9 mouse cellular contexts compared by ENCODE assay signal in the genomic region with DNA sequence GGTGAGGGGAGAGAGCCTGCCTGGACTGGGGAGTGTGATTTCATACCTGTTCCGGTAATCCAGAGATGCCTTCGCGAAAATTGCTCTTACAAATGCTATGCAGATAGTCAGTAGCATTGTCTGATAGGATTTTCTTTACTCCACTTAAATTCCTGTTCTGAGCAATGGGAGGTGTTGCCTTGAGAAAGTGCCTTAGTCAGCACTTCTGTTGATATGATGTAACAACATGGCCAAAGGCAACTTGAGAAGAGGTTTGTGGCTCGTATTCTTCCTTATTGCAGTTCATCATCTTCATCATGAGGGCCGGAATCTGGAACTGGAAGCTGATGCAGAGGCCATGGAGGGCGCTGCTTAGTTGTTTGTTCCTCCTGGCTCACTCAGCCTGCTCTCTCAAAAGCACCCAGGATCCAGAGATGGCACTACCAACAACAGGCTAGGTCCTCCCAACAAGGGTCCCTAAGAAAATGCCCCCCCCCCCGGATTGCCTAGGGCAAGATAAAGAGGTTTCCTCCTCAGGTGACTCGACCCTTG. TPM values are rescaled to one million over a fixed set of nuclear protein-coding genes. Genes with fewer than 3 reads are reported as not detected.
DNase-seq lines count a peak whose midpoint lies in the region; ATAC-seq and TF ChIP-seq lines count a peak whose summit lies in the region.
"Had no signal": no experiment of that assay in that cellular context is flagged by ENCODE, and none has a peak within 500 bp of the region (broad histone marks: within the 10 kb centered on the region; RNA-seq: fewer than 3 reads in every experiment).

No protein-coding gene starts in this region.

- H3K36me3 ChIP-seq in ES-E14 (ENCODE audit: control insufficient read depth, insufficient read depth, low read length, poor library complexity, severe bottlenecking): peaks cover 2% of the 10 kb centered on the region; the same call in 1 of the 2 replicates
- H3K36me3 ChIP-seq in heart, embryonic 16.5 days (ENCODE audit: control insufficient read depth, insufficient read depth): no peaks in the 10 kb centered on the region
- peaks cover 39% of the 10 kb centered on the region for H3K36me3 ChIP-seq in megakaryocyte, embryonic 14.5 days (replicated peaks; ENCODE audit: low read length)

- in situ Hi-C loops in ES-E14 (cut with MboI; ENCODE audit: low sequenced_read_pairs in 2 of 2, unreplicated experiment in 2 of 2): no loop called here

- peak overlapping the region; percentile 95 for H3K4me3 ChIP-seq in gastrocnemius, adult 2 months
- peak overlapping the region in 1 of 2 experiments; percentile 90; a peak in 2 of 4 replicates for H3K4me3 ChIP-seq in ES-E14 (ENCODE audit: insufficient read depth in 1 of 2, low read depth in 1 of 2, low read length in 2 of 2, poor library complexity in 1 of 2, severe bottlenecking in 1 of 2)
- peak overlapping the region; percentile 27 for H3K4me3 ChIP-seq in heart, embryonic 16.5 days (ENCODE audit: low read length)
- peak overlapping the region; percentile 96 for H3K4me3 ChIP-seq in megakaryocyte, embryonic 14.5 days (replicated peaks)

- intact Hi-C loops in gastrocnemius, adult 2 months (cut with DNase I): loop anchor here (5.0 kb wide), 1 partner anchor 172 kb away; a partner anchor contains a TSS

- no peak for DNase-seq in gastrocnemius, adult 2 months
- DNase-seq in gastrocnemius, adult 8-10 months (ENCODE audit: low spot score in 2 of 2): no peak
- DNase-seq in ES-E14 (ENCODE audit: low read depth, low spot score): no peak
- DNase-seq in B cell, adult 2 months: no peak
- DNase-seq in adrenal gland, postnatal 4 days (ENCODE audit: low spot score in 2 of 2): no peak
- DNase-seq in spleen, adult 18-20 months: no peak

- no peak for TF ChIP-seq CTCF in gastrocnemius, adult 2 months (IDR thresholded peaks at IDR 0.05)

- 57% methylated on average over 8 of the region's 8 CpGs for WGBS in heart, embryonic 16.5 days

- no peak for ATAC-seq in heart, embryonic 16.5 days (replicated peaks; ENCODE audit: extremely low read depth, insufficient read depth, low FRiP score)

- no peaks in the 10 kb centered on the region for H3K9me3 ChIP-seq in ES-E14 (ENCODE audit: control insufficient read depth, insufficient read depth, low read depth, low read length)
- no peaks in the 10 kb centered on the region for H3K9me3 ChIP-seq in heart, embryonic 16.5 days (replicated peaks; ENCODE audit: control insufficient read depth, low read length)
- H3K9me3 ChIP-seq in megakaryocyte, embryonic 14.5 days: no peaks in the 10 kb centered on the region
- H3K9me3 ChIP-seq: G1E had no signal

- H3K4me1 ChIP-seq in ES-E14 (ENCODE audit: control insufficient read depth in 2 of 2, insufficient read depth in 2 of 2, low read length in 2 of 2, poor library complexity in 1 of 2): peaks cover 3 to 8% of the 10 kb centered on the region in 2 experiments; a peak in 3 of 4 replicates
- peaks cover 20% of the 10 kb centered on the region for H3K4me1 ChIP-seq in heart, embryonic 16.5 days (ENCODE audit: control insufficient read depth, insufficient read depth, low read length)
- peaks cover 62% of the 10 kb centered on the region for H3K4me1 ChIP-seq in megakaryocyte, embryonic 14.5 days

- peak overlapping the region; percentile 99 for H3K27ac ChIP-seq in gastrocnemius, adult 2 months
- no peak overlapping the region for H3K27ac ChIP-seq in ES-E14 (ENCODE audit: insufficient read depth, low read depth, low read length, poor library complexity, severe bottlenecking)
- 0 out of 2 replicates have a peak overlapping the region, but pooled peaks have one; percentile 24 for H3K27ac ChIP-seq in heart, embryonic 16.5 days (ENCODE audit: low read length)

- no peaks in the 10 kb centered on the region for H3K27me3 ChIP-seq in heart, embryonic 16.5 days (ENCODE audit: control insufficient read depth, insufficient read depth, low read length)
- no peaks in the 10 kb centered on the region for H3K27me3 ChIP-seq in megakaryocyte, embryonic 14.5 days (replicated peaks)

- H3K4me2 ChIP-seq in heart, embryonic 16.5 days (ENCODE audit: low read depth, low read length): peak overlapping the region; percentile 69

- no peak overlapping the region for H3K9ac ChIP-seq in ES-E14 (ENCODE audit: insufficient read depth, low read depth, low read length, poor library complexity, severe bottlenecking)
- H3K9ac ChIP-seq in heart, embryonic 16.5 days (ENCODE audit: low read length): peak overlapping the region; percentile 97

TF ChIP-seq in ES-E14, 5 proteins besides CTCF, POLR2A, EP300 and RAD21:
- TF ChIP-seq ZC3H11A (IDR thresholded peaks at IDR 0.05; ENCODE audit: borderline replicate concordance, low read depth, low read length): no peak
- TF ChIP-seq MAFK (IDR thresholded peaks at IDR 0.05; ENCODE audit: insufficient read depth, low read depth, low read length): peak; percentile 96
TF ChIP-seq in ES-E14: peak in this region for 1.

RNA-seq across cellular contexts. Expression of a gene that starts 2.3 kb away (rescaled TPM):
- total RNA-seq in gastrocnemius, adult 2 months (2021): 10 to 100 TPM; 24.8 to 30.3 TPM
- 10 to 100 TPM; 19.7 to 25.4 (median 22.0) TPM for total RNA-seq in gastrocnemius, adult 8-10 months (2022)
- total RNA-seq in ES-E14 (2012; rRNA removed): 40.3 and 48.9 TPM in 2 replicates
- 27.3 and 31.1 TPM in 2 replicates for polyA plus RNA-seq in heart, embryonic 16.5 days (2015; fragmentation: Nextera tagmentation; extraction: Ambion mirVana)
- 3.2 and 5.2 TPM in 2 replicates for polyA plus RNA-seq in megakaryocyte, embryonic 14.5 days (2012; ENCODE audit: insufficient read depth, low replicate concordance)
- 10 to 100 TPM; 77.6 to 84.9 TPM for total RNA-seq in adrenal gland, postnatal 4 days (2021)

RNA-seq across cellular contexts. Expression of a gene that starts 12.1 kb away (rescaled TPM):
- 1 to 10 TPM; 3.4 to 7.4 TPM for total RNA-seq in gastrocnemius, adult 2 months (2021)
- 1 to 10 TPM; 2.6 to 5.5 (median 3.6) TPM for total RNA-seq in gastrocnemius, adult 8-10 months (2022)
- 16.4 and 22.8 TPM in 2 replicates for total RNA-seq in ES-E14 (2012; rRNA removed)
- polyA plus RNA-seq in heart, embryonic 16.5 days (2015; fragmentation: Nextera tagmentation; extraction: Ambion mirVana): 28.3 and 29.6 TPM in 2 replicates
- 2.8 TPM in 1 of 2 replicates, not detected in the other for polyA plus RNA-seq in megakaryocyte, embryonic 14.5 days (2012; ENCODE audit: insufficient read depth, low replicate concordance)
- total RNA-seq in adrenal gland, postnatal 4 days (2021): 10 to 100 TPM; 43.3 to 46.2 TPM
